Mouse (Mus musculus): ENCODE results near the gene Poglut1.

GRCm38 (mm10) chr16:38548000-38548399 is 2.1 kb downstream of the Poglut1 start:
- TF ChIP-seq CTCF (IDR thresholded peaks at IDR 0.05; ENCODE audit: insufficient read depth, low read depth, low read length), result no peak
- no peak for TF ChIP-seq POLR2A (IDR thresholded peaks at IDR 0.05; ENCODE audit: insufficient read depth, low read depth, low read length)
